Mouse (Mus musculus): Measurements from ENCODE around the gene Ssbp4. TPM values are rescaled to one million over a fixed set of nuclear protein-coding genes. Genes with fewer than 3 reads are reported as not detected.

Ssbp4 gene
- polyA plus RNA-seq, 1 experiment = 181 TPM

DNA sequence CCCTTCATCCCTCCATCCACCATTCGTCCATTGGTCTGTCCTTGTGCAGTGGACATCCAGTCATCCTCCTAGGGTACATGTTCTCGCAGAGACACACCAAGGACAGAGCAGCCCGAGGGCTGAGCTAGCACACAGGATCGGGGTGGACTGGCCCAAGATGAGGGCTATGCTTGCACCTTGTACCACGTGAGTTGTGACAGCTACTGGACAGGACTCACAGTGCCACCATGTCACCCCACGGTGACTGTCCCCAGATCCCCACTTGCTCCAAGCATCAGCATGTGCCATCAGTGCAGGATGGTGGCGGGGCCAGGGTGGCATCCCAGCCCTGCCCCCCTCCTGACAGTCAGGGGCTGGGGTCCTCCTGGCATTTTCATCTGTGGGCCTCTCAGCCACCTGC, 4.1 kb downstream of the Ssbp4 start:
- peaks cover 13% of the 10 kb centered on the region for H3K4me1 ChIP-seq (ENCODE audit: control insufficient read depth, insufficient read depth, low read length)
- DNase-seq = peak in 1 of 2 experiments; percentile 16
- WGBS = 72% methylated on average over 7 of the region's 7 CpGs

DNA sequence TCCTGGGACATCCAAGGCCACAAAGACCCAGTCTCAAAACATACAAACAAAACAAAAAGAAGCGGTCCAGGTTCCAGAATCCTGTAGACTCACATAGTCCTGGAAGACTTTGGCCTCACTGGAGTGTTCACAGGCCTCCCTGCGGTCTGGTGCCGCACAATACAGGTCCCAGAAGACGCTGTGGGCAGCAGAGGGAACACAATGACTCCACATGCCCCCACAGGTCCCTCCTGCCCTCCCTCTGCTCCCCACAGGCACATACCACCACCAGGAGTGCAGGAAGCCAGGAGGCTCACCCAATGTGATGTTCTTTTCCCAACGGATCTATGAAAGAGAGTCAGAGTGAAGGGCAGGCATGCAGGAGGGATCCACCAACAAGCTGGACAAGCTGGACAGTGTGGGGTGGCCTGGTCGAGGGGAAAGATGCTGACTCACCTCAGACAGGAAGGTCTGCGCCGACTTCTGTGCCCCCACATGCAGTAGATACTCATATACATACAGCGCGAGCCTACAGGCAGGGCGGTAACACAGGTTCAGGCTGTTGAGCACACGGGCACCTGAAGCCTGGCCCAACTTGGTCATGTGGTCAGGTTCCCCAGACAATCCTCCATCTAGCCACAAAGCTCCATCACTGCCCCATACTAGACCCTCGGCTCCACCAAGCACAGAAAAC, 6.4 kb downstream of the Ssbp4 start:
- peak in 1 of 2 experiments; percentile 12 for DNase-seq
- peaks cover 10% of the 10 kb centered on the region; the same call in 1 of the 2 replicates for H3K4me1 ChIP-seq (ENCODE audit: control insufficient read depth, insufficient read depth, low read length)
- H3K4me3 ChIP-seq (replicated peaks; ENCODE audit: insufficient read depth, low read depth, low read length) = no peak overlapping the region
- no peaks in the 10 kb centered on the region for H3K27me3 ChIP-seq (ENCODE audit: control insufficient read depth, insufficient read depth, low read length)
- 93% methylated on average over 13 of the region's 13 CpGs for WGBS
- H3K27ac ChIP-seq (ENCODE audit: insufficient read depth, low read length) = no peak overlapping the region
- TF ChIP-seq POLR2A (IDR thresholded peaks at IDR 0.05; ENCODE audit: borderline replicate concordance, insufficient read depth, low read length) = no peak
- TF ChIP-seq CTCF (IDR thresholded peaks at IDR 0.05; ENCODE audit: borderline replicate concordance, insufficient read depth, low read depth, low read length) = no peak

More for the DNA sequence above, 4.1 kb downstream of the Ssbp4 start:
- H3K27ac ChIP-seq (ENCODE audit: insufficient read depth, low read length) = no peak overlapping the region
- no peaks in the 10 kb centered on the region for H3K27me3 ChIP-seq (ENCODE audit: control insufficient read depth, insufficient read depth, low read length)
- TF ChIP-seq CTCF (IDR thresholded peaks at IDR 0.05; ENCODE audit: borderline replicate concordance, insufficient read depth, low read depth, low read length) (no peak), POLR2A (IDR thresholded peaks at IDR 0.05; ENCODE audit: borderline replicate concordance, insufficient read depth, low read length) (no peak)
- H3K4me3 ChIP-seq (replicated peaks; ENCODE audit: insufficient read depth, low read depth, low read length) = no peak overlapping the region

DNA sequence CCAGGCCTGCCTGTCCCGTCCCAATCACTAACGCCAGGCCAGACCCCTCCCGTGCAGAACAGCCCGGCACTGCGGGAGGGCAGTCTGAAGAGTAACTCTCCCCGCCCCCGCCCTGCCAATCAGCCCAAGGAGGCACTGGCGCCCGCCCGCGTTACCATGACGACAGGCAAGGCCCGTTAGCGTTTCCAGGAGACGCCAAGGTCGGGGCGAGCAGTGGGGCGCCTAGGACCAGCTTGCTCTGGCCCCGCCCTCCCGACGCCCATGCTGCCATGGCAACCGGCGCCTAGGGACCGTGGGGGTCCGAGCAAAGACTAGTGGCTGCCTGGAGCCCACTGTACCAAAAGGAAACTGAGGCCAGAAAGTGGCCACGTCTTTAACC, 7.4 kb downstream of the Ssbp4 start:
- peak; percentile 80 to 86 for DNase-seq
- no peak overlapping the region for H3K27ac ChIP-seq (ENCODE audit: insufficient read depth, low read length)
- no peaks in the 10 kb centered on the region for H3K27me3 ChIP-seq (ENCODE audit: control insufficient read depth, insufficient read depth, low read length)
- H3K4me1 ChIP-seq (ENCODE audit: control insufficient read depth, insufficient read depth, low read length) = peaks cover 5% of the 10 kb centered on the region; the same call in 1 of the 2 replicates
- no peak overlapping the region for H3K4me3 ChIP-seq (replicated peaks; ENCODE audit: insufficient read depth, low read depth, low read length)
- 4% methylated on average over 26 of the region's 26 CpGs for WGBS
- no peak for TF ChIP-seq POLR2A (IDR thresholded peaks at IDR 0.05; ENCODE audit: borderline replicate concordance, insufficient read depth, low read length)
- no peak for TF ChIP-seq CTCF (IDR thresholded peaks at IDR 0.05; ENCODE audit: borderline replicate concordance, insufficient read depth, low read depth, low read length)

GRCm38 (mm10) chr8:70600473-70601270, 8.0 kb downstream of the Ssbp4 start:
- no peak overlapping the region for H3K4me3 ChIP-seq (replicated peaks; ENCODE audit: insufficient read depth, low read depth, low read length)
- no peaks in the 10 kb centered on the region for H3K27me3 ChIP-seq (ENCODE audit: control insufficient read depth, insufficient read depth, low read length)
- peaks cover 5% of the 10 kb centered on the region; the same call in 1 of the 2 replicates for H3K4me1 ChIP-seq (ENCODE audit: control insufficient read depth, insufficient read depth, low read length)
- no peak overlapping the region for H3K27ac ChIP-seq (ENCODE audit: insufficient read depth, low read length)
- peak in 1 of 2 experiments; percentile 31 for DNase-seq
- no peak for TF ChIP-seq CTCF (IDR thresholded peaks at IDR 0.05; ENCODE audit: borderline replicate concordance, insufficient read depth, low read depth, low read length)
- TF ChIP-seq POLR2A (IDR thresholded peaks at IDR 0.05; ENCODE audit: borderline replicate concordance, insufficient read depth, low read length) = no peak
- 33% methylated on average over 10 of the region's 10 CpGs for WGBS

DNA sequence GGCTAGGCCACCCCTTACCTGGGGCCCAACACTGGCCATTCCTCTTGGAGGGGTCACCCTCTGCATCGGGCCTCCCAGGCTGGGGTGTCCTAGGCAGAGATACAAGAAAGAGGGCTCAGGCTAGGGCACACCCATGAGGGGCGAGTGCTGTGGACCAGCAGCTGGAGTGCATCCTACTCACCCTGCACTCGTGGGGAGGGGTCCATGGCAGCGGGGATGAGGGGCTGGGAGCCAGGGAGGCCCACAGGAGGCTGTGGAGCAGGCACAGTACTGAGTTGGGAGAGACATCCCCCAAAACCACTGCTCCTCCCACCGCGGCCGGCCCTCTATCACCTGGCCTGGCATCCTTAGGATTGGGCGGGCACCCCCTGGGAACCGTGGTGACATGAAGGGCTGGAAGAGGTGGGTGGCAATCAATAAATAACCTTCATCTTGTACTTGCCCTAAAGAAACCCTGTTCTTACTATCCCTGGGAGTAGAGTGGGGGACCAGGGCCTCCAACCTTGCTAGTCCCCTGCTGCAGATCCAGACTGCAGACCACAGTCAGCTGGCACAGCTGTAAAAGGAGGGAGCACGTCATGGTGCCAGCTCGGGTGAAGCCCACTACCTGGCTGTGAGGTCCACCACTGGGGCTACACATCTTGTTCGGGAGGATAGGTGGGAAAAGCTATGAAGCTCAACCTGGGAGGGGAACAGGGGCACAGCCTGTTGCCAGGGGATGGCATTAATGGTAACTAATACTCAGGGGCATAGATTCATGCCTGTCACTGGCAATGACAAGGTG, 9.0 kb downstream of the Ssbp4 start:
- TF ChIP-seq CTCF (IDR thresholded peaks at IDR 0.05; ENCODE audit: borderline replicate concordance, insufficient read depth, low read depth, low read length) (no peak), POLR2A (IDR thresholded peaks at IDR 0.05; ENCODE audit: borderline replicate concordance, insufficient read depth, low read length) (no peak)
- H3K27ac ChIP-seq (ENCODE audit: insufficient read depth, low read length) = no peak overlapping the region
- 80% methylated on average over 12 of the region's 12 CpGs for WGBS

DNA sequence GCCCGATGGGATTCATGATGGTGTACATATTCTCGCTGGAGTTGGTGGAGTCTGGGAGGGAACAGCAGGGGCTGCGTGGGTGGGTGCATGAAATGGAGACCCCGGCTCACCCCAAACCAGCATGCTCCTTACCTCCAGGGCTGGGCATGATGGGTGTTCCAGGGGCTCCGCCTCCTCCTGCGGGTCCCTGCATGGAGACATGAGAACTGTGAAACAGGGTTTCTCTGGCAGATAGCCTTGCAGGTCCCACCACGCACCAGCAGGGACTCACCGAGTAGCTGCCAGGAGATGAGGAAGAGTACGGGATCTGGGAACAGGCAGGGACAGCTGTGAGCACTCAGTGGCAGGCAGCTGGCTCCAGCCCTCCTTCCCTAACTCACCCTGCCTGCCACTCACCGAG, 9.9 kb downstream of the Ssbp4 start:
- Histone ChIP-seq H3K4me1 (ENCODE audit: control insufficient read depth, insufficient read depth, low read length) (peaks cover 14% of the 10 kb centered on the region; the same call in 1 of the 2 replicates), H3K4me3 (replicated peaks; ENCODE audit: insufficient read depth, low read depth, low read length) (peak overlapping the region; percentile 59), H3K27ac (ENCODE audit: insufficient read depth, low read length) (peak overlapping the region; percentile 9; the same call in 1 of the 2 replicates), H3K27me3 (ENCODE audit: control insufficient read depth, insufficient read depth, low read length) (no peaks in the 10 kb centered on the region)
- WGBS = 30% methylated on average over 10 of the region's 10 CpGs
- no peak for TF ChIP-seq CTCF (IDR thresholded peaks at IDR 0.05; ENCODE audit: borderline replicate concordance, insufficient read depth, low read depth, low read length)
- no peak for TF ChIP-seq POLR2A (IDR thresholded peaks at IDR 0.05; ENCODE audit: borderline replicate concordance, insufficient read depth, low read length)
- DNase-seq = no peak

More for the DNA sequence above, 9.0 kb downstream of the Ssbp4 start:
- H3K27me3 ChIP-seq (ENCODE audit: control insufficient read depth, insufficient read depth, low read length) = no peaks in the 10 kb centered on the region
- no peak overlapping the region for H3K4me3 ChIP-seq (replicated peaks; ENCODE audit: insufficient read depth, low read depth, low read length)
- peaks cover 14% of the 10 kb centered on the region; the same call in 1 of the 2 replicates for H3K4me1 ChIP-seq (ENCODE audit: control insufficient read depth, insufficient read depth, low read length)
- peak in 1 of 2 experiments; percentile 28 for DNase-seq

GRCm38 (mm10) chr8:70598283-70598682, 10.4 kb downstream of the Ssbp4 start:
- peak; percentile 75 for TF ChIP-seq CTCF (IDR thresholded peaks at IDR 0.05; ENCODE audit: borderline replicate concordance, insufficient read depth, low read depth, low read length)
- peak; percentile 46; the same call in 1 of the 2 replicates for TF ChIP-seq POLR2A (IDR thresholded peaks at IDR 0.05; ENCODE audit: borderline replicate concordance, insufficient read depth, low read length)

More at GRCm38 (mm10) chr8:70598283-70598682, 10.4 kb downstream of the Ssbp4 start:
- WGBS = 3% methylated on average over 29 of the region's 29 CpGs
- DNase-seq = peak; percentile 91 to 93
- H3K4me1 ChIP-seq (ENCODE audit: control insufficient read depth, insufficient read depth, low read length) = peaks cover 14% of the 10 kb centered on the region; the same call in 1 of the 2 replicates
- no peaks in the 10 kb centered on the region for H3K27me3 ChIP-seq (ENCODE audit: control insufficient read depth, insufficient read depth, low read length)
- peak overlapping the region; percentile 59 for H3K4me3 ChIP-seq (replicated peaks; ENCODE audit: insufficient read depth, low read depth, low read length)
- H3K27ac ChIP-seq (ENCODE audit: insufficient read depth, low read length) = peak overlapping the region; percentile 9

All from cerebellum, adult 2 months (tissue).